Mouse (Mus musculus) E14TG2a.4 (cell line): ENCODE measurements around the gene Acss2.

Experiments
- CTCF ChIP-seq: conservative IDR thresholded peaks from 2 replicates; pipeline ENCODE4 v1.5.1; 2014; ENCODE audit warnings: low read length
- NANOG ChIP-seq: IDR thresholded peaks from 2 replicates; pipeline ENCODE4 v1.6.1; 2014; ENCODE audit warnings: borderline replicate concordance, low read length, mixed read lengths

- TF ChIP-seq CTCF (no peak), NANOG (no peak)
Measured at GRCm38 (mm10) chr2:155546955-155547354, 29.2 kb downstream of the Acss2 start.
